Mouse (Mus musculus) midbrain, embryonic 15.5 days (tissue): Measurements from ENCODE around the gene Nr2e3. TPM values are rescaled to one million over a fixed set of nuclear protein-coding genes. Genes with fewer than 3 reads are reported as not detected.

Source experiments
- ATAC-seq: fragments of 200-750 bp; cut with Nextera tagmentation; replicated peaks from 2 replicates; pipeline ENCODE4 v1.8.0; 2017; ENCODE audit warnings: moderate TSS enrichment
- H3K27ac ChIP-seq: fragments of 300-500 bp; sonication (generic); 2 replicates; pipeline ENCODE4 v1.5.1; 2015; ENCODE audit warnings: mild to moderate bottlenecking, inconsistent platforms
- H3K27me3 ChIP-seq: fragments of 300-500 bp; sonication (generic); replicated peaks from 2 replicates; pipeline ENCODE4 v1.6.1; 2015; ENCODE audit warnings: inconsistent platforms
- H3K36me3 ChIP-seq: fragments of 300-500 bp; sonication (generic); replicated peaks from 2 replicates; pipeline ENCODE4 v1.6.1; 2015; ENCODE audit warnings: inconsistent platforms
- H3K4me1 ChIP-seq: fragments of 300-500 bp; sonication (generic); 2 replicates; pipeline ENCODE4 v1.6.1; 2015; ENCODE audit warnings: inconsistent platforms
- H3K4me2 ChIP-seq: fragments of 300-500 bp; sonication (generic); 2 replicates; pipeline ENCODE4 v1.6.1; 2015; ENCODE audit warnings: inconsistent platforms, mild to moderate bottlenecking, moderate library complexity
- H3K4me3 ChIP-seq: fragments of 300-500 bp; sonication (generic); 2 replicates; pipeline ENCODE4 v1.5.1; 2015; ENCODE audit warnings: mild to moderate bottlenecking, inconsistent platforms
- H3K9ac ChIP-seq: fragments of 300-500 bp; sonication (generic); 2 replicates; pipeline ENCODE4 v1.6.1; 2015; ENCODE audit warnings: mild to moderate bottlenecking, inconsistent platforms
- H3K9me3 ChIP-seq: fragments of 300-500 bp; sonication (generic); 2 replicates; pipeline ENCODE4 v1.6.1; 2016; ENCODE audit warnings: inconsistent platforms
- WGBS: fragments of 180-500 bp; shearing (Covaris S2); methylation state at CpG from one replicate; pipeline ENCODE4 v1.1.7; 2015; ENCODE audit warnings: mixed read lengths; 5-methylcytosine and 5-hydroxymethylcytosine counted together
- polyA plus RNA-seq: library from polyadenylated mRNA; unstranded; fragments of >200 nt; fragmentation: Nextera tagmentation; extraction: Ambion mirVana; gene quantifications from 2 replicates; pipeline ENCODE4 v1.2.1, GENCODE M21; 2015

Gene Nr2e3
- not detected in 2 replicates for polyA plus RNA-seq

DNA sequence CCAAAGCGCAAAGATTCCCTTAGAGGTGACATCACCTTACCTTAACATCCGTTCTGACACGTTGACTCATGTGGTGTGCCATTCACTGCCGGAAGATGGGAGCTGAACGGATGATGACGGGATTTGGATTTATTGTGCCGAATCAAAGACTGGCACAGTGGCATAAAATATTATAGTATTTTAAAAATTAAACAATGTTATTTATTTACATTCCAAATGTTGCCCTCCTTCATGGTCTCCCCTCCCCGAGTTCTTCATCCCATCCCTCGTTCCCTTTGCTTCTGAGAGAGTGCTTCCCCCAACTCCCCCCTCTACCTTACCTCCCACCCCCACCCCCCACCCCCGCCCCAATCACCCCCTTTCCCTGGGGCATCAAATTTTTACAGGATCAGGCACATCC, at the start of gene Nr2e3:
Gene Nr2e3, minus strand, starts transcription at position 101 of the 400 bp plus-strand sequence.
- no peaks in the 10 kb centered on the region for H3K4me1 ChIP-seq
- ATAC-seq, result no peak
- no peak within 1 kb of the TSS for H3K4me3 ChIP-seq
- no peaks in the 10 kb centered on the region for H3K9me3 ChIP-seq
- WGBS, result 90% methylated on average over 10 of the region's 10 CpGs
- no peaks in the 10 kb centered on the region for H3K27me3 ChIP-seq
- H3K4me2 ChIP-seq, result no peak within 1 kb of the TSS
- H3K27ac ChIP-seq, result no peak within 1 kb of the TSS
- no peak within 1 kb of the TSS for H3K9ac ChIP-seq
- no peaks in the 10 kb centered on the region for H3K36me3 ChIP-seq

DNA sequence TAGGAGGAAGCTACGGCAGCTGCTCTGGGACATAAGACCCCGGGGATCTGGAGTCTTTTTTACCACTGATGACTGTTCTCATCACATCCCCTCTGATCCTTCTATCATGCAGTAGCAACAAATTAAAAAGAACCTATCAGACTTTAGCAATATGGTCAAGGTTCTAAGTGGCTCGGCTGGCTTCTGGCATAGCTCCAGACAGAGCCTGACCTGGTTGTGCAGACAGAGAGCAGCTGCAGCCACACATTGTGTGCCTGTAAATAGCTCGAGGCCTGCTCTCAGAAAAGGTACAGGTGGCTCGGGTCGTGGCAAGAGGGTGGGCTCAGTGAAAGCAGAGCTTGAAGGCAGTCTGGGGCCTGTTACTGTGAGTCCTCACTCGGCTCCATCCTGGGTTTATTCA, 48.5 kb upstream of the Nr2e3 start:
- Histone ChIP-seq H3K27me3 (no peaks in the 10 kb centered on the region), H3K4me1 (no peaks in the 10 kb centered on the region), H3K9ac (no peak overlapping the region), H3K9me3 (no peaks in the 10 kb centered on the region), H3K4me2 (no peak overlapping the region), H3K36me3 (no peaks in the 10 kb centered on the region), H3K4me3 (no peak overlapping the region), H3K27ac (no peak overlapping the region)
- WGBS, result 56% methylated on average over 7 of the region's 7 CpGs
- ATAC-seq, result no peak

DNA sequence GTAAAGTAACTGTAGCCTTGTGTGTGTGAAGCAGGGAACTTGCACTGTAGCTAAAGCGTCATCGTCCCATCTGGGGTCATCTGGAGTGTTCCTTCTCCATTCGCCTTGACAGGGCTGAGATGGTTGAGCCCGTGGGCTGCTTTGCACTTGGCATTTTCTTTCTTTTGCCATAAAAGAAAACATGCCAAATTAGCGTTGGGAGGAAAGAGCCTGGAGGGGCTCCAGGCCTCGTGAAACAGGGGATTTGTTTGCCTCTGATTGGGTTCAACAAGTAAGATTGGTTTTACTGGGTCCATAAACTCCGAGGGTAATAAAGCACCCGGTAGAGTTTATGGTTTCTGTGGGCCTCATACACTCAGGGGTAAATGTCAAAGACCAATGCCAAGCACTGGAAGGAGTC, 41.9 kb upstream of the Nr2e3 start:
- H3K4me3 ChIP-seq, result no peak overlapping the region
- H3K4me2 ChIP-seq, result no peak overlapping the region
- no peaks in the 10 kb centered on the region for H3K9me3 ChIP-seq
- no peaks in the 10 kb centered on the region for H3K27me3 ChIP-seq
- no peak overlapping the region for H3K27ac ChIP-seq
- no peaks in the 10 kb centered on the region for H3K36me3 ChIP-seq
- H3K9ac ChIP-seq, result no peak overlapping the region
- WGBS, result 91% methylated on average over 8 of the region's 8 CpGs
- no peak for ATAC-seq
- H3K4me1 ChIP-seq, result no peaks in the 10 kb centered on the region

DNA sequence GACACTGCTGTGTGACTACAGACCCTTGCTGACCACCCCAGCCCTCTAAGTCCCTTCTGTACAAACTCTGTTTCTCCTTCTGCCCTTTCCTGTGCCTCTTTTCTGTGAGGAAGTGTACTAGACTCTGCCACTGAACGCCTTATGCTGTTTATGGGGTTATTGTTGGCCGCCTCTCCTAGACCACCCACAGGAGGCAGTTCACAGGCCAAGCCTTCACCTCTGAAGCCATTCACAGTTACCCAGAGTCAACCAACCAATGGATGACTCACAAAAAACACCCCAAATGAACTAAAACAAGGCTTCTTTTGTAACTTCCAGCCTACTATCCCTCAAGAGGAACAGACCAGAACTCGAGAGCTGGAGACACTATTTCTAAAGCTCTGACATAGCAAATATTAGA, 41.0 kb upstream of the Nr2e3 start:
- H3K9ac ChIP-seq, result no peak overlapping the region
- no peak overlapping the region for H3K4me2 ChIP-seq
- no peaks in the 10 kb centered on the region for H3K4me1 ChIP-seq
- WGBS, result 79% methylated on average over 3 of the region's 3 CpGs
- no peak for ATAC-seq
- no peaks in the 10 kb centered on the region for H3K36me3 ChIP-seq
- H3K4me3 ChIP-seq, result no peak overlapping the region
- H3K27me3 ChIP-seq, result no peaks in the 10 kb centered on the region
- H3K9me3 ChIP-seq, result no peaks in the 10 kb centered on the region
- no peak overlapping the region for H3K27ac ChIP-seq

DNA sequence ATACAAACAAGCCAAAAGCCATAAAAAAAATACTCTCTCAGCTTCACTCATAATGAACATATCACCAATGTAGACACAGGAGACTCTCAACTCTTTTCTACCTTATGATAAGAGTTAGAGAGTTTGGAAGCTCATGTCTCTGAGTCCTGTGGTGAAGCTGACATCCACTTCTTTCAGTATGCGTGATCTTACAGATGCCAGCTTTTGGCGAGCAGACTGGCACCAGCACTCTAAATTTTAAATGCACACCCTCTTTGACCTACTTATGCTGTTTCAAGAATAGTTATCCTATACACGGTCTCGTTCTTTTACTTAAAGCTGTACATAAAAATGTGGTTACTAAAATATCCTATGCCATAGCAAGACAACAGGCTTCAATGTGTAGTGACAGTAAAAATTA, 37.3 kb upstream of the Nr2e3 start:
- Histone ChIP-seq H3K4me2 (no peak overlapping the region), H3K9ac (no peak overlapping the region), H3K4me1 (no peaks in the 10 kb centered on the region), H3K27ac (no peak overlapping the region), H3K36me3 (no peaks in the 10 kb centered on the region), H3K27me3 (no peaks in the 10 kb centered on the region), H3K9me3 (no peaks in the 10 kb centered on the region), H3K4me3 (no peak overlapping the region)
- WGBS, result 93% methylated on average over 4 of the region's 4 CpGs
- ATAC-seq, result no peak

DNA sequence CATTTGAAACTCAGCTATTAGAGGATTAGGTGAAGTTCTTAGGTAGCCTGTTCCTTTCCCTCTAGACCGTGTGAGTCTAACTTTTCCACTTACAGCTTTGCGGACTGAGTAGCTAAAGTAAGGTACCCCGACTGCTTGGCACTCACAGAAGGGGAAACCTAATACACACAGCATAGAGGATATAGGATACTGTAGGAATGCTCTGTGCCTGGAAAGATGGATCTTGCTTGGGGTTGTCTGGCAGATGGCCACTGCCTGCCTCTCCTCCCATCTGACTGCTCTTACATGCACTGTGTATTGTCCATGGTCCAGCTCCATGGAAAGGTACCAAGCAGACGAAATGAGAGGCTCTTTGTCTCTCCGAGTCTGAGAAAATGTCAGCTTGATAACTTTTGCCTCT, 30.9 kb upstream of the Nr2e3 start:
- Histone ChIP-seq H3K27me3 (no peaks in the 10 kb centered on the region), H3K36me3 (no peaks in the 10 kb centered on the region), H3K4me3 (no peak overlapping the region), H3K9ac (no peak overlapping the region), H3K9me3 (no peaks in the 10 kb centered on the region), H3K4me2 (no peak overlapping the region), H3K27ac (no peak overlapping the region), H3K4me1 (no peaks in the 10 kb centered on the region)
- no peak for ATAC-seq
- WGBS, result 85% methylated on average over 5 of the region's 5 CpGs

DNA sequence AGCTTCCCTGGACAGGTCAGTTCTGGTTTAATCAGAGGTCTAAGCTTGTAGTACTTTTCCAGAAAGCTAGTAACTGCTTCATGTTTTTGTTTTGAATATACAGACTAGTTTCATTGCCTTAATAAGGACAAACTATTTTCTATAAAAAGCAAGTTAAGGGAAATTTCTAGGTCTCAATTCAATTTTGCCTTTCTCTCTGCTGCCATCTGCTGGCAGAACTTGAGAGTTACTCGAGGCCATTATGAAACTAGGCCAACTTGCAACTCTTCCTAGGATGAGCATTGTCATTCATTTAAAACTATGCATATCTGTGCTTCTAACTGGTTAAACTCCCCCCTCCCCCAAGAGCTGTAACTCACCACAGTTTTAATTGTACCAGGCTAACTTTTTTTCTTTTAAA, 29.4 kb upstream of the Nr2e3 start:
- Histone ChIP-seq H3K4me2 (no peak overlapping the region), H3K36me3 (no peaks in the 10 kb centered on the region), H3K27ac (no peak overlapping the region), H3K4me3 (no peak overlapping the region), H3K27me3 (no peaks in the 10 kb centered on the region), H3K9me3 (no peaks in the 10 kb centered on the region), H3K9ac (no peak overlapping the region), H3K4me1 (no peaks in the 10 kb centered on the region)
- 3% methylated on average over 1 of the region's 1 CpGs for WGBS
- ATAC-seq, result no peak

DNA sequence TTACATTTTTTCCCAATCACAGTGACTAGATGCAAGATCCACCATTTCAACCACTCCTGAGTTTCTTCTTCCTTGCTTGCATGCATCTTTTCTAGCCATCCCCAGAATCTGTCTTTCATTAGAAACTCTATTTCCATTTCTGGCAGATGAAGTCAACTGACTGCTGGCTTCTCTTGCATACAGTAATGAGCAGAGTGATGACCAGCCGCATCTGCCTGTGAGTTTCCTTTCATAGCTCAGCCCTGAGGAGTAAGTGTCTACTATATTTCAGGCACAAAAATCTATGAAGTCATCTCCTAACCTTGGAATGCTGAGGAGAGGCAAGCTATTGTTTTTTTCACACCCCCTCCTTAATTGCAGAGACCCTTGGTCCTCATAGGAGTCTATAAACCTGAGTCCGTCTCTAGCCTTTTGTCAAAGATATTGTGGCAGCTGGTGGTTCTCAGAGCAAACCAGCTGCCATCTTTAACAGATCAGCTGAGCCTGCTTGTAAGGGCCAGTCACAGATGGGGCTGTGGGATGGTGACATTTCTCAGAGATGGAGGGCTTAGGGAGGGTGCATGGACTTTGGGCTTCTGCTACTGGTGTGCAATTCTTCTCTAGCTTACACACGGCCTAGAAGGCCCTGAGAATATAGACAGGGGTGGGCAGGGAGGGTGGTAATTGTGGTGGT, 25.6 kb upstream of the Nr2e3 start:
- no peak overlapping the region for H3K27ac ChIP-seq
- no peaks in the 10 kb centered on the region for H3K4me1 ChIP-seq
- no peak for ATAC-seq
- H3K4me2 ChIP-seq, result no peak overlapping the region
- no peaks in the 10 kb centered on the region for H3K27me3 ChIP-seq
- no peaks in the 10 kb centered on the region for H3K36me3 ChIP-seq
- no peaks in the 10 kb centered on the region for H3K9me3 ChIP-seq
- no peak overlapping the region for H3K4me3 ChIP-seq
- WGBS, result 65% methylated on average over 3 of the region's 3 CpGs
- no peak overlapping the region for H3K9ac ChIP-seq

DNA sequence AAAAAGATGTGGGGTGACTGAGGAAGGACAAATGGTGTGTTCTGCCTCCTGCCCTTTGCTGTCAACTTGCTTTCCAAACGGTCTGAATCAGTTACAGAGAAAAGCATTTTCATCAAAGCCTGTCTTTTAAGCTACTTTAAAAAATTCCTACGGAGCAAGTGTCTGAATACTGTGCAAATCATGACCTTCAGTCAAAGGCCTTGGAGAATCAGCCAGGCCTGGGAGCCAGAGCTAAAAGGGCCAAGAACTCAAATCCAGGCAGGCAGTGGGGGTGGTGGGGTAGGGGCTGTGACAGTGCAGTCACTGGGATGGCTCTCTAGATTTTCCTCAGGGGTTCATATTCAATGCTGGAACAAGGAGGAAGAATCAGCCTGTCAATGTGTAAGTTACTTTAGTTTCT, 20.7 kb upstream of the Nr2e3 start:
- no peak for ATAC-seq

DNA sequence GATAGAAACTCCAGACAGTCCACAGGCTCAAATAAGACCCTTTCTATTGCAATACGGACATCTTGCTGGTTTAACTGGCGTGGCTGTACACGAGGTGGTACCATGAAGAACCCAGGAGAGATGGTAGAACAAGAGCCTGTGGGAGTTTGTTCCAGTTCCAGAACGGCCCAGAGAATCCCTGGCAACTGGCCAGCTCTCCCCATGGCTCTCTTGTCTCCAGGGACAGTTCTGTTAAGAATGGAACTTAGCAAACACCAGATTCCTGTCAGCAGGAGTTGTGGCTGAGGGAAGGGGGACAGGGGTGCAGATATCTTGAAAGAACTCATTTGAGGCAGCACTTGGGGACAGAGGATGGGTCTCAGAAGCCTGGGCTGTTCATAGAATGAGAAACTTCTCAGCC, 10.8 kb upstream of the Nr2e3 start:
- 65% methylated on average over 4 of the region's 4 CpGs for WGBS
- Histone ChIP-seq H3K9ac (no peak overlapping the region), H3K36me3 (no peaks in the 10 kb centered on the region), H3K27ac (no peak overlapping the region), H3K27me3 (no peaks in the 10 kb centered on the region), H3K4me1 (no peaks in the 10 kb centered on the region), H3K4me2 (no peak overlapping the region), H3K9me3 (no peaks in the 10 kb centered on the region), H3K4me3 (no peak overlapping the region)
- ATAC-seq, result no peak

More for the DNA sequence above, 20.7 kb upstream of the Nr2e3 start:
- Histone ChIP-seq H3K9me3 (no peaks in the 10 kb centered on the region), H3K4me3 (no peak overlapping the region), H3K4me1 (no peaks in the 10 kb centered on the region), H3K27ac (no peak overlapping the region), H3K36me3 (no peaks in the 10 kb centered on the region), H3K9ac (no peak overlapping the region), H3K4me2 (no peak overlapping the region), H3K27me3 (no peaks in the 10 kb centered on the region)
- 31% methylated on average over 2 of the region's 2 CpGs for WGBS

DNA sequence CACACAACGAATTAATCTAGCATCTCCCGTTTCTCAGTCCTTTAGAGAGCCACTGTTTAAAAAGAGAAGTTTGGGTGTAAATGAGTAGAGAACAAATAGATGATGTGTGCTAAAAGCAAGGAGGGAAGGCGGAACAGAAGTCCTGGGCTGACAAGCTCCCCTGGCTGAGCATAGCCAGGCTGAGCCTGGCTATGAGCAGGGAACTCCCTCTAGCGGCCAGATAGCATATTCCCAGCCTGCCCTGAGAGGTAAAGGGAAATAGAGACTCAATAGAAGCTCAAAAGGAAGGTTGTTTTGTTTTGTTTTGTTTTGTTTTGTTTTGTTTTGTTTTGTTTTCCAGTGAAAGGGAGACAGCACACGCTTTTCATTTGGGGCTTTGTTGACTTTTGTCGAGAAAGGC, 8.9 kb upstream of the Nr2e3 start:
- no peak overlapping the region for H3K27ac ChIP-seq
- H3K36me3 ChIP-seq, result no peaks in the 10 kb centered on the region
- no peak overlapping the region for H3K4me3 ChIP-seq
- H3K9ac ChIP-seq, result no peak overlapping the region
- no peaks in the 10 kb centered on the region for H3K27me3 ChIP-seq
- no peak for ATAC-seq
- 27% methylated on average over 6 of the region's 6 CpGs for whole genome bisulfite sequencing
- no peak overlapping the region for H3K4me2 ChIP-seq
- H3K4me1 ChIP-seq, result no peaks in the 10 kb centered on the region
- no peaks in the 10 kb centered on the region for H3K9me3 ChIP-seq

DNA sequence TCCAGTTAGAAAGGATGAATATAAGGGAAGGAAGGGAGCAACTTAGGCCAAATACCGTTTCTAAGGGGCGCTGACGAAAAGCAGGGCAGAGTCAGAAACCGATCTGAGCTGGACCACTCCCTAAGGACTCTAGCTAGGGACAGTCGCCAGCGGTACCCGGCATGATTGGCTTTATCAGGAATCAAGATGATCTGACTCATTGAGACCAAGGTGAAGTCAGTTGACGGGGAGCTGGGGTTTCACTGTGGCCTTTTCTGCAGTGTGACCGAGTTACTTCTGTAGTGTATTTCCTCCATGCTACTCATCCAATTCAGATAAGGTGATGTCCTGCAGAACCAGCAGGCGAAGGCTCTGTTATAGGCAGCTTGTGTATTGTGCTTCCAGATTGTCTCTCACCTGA, 4.6 kb upstream of the Nr2e3 start:
- H3K4me2 ChIP-seq, result no peak overlapping the region
- H3K4me1 ChIP-seq, result no peaks in the 10 kb centered on the region
- ATAC-seq, result no peak
- H3K9ac ChIP-seq, result no peak overlapping the region
- H3K36me3 ChIP-seq, result no peaks in the 10 kb centered on the region
- H3K27me3 ChIP-seq, result no peaks in the 10 kb centered on the region
- no peak overlapping the region for H3K4me3 ChIP-seq
- WGBS, result 88% methylated on average over 10 of the region's 10 CpGs
- no peaks in the 10 kb centered on the region for H3K9me3 ChIP-seq
- no peak overlapping the region for H3K27ac ChIP-seq

DNA sequence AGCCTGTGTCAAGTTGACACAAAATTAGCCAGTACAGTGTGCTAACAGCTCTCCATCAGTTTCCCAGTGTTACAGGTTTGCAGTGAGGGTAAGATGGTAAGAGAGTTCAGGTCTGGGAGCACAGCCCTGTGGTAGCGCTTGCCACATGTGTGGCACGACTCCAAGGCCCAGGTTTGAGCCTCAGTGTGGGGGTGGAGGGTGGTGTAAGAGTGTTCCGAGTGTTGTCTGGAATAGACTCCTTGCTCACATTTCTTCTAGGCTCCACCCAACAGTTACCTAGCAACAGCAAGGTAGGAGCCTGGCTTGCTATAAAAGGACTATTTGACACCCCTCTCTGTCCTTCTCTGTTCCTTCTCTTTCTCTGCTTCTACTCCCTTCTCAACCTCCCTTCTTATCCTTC, 3.9 kb upstream of the Nr2e3 start:
- WGBS, result 67% methylated on average over 3 of the region's 3 CpGs
- H3K36me3 ChIP-seq, result no peaks in the 10 kb centered on the region

More for the DNA sequence above, 3.9 kb upstream of the Nr2e3 start:
- ATAC-seq, result no peak
- H3K9ac ChIP-seq, result no peak overlapping the region
- H3K4me2 ChIP-seq, result no peak overlapping the region
- no peaks in the 10 kb centered on the region for H3K27me3 ChIP-seq
- no peaks in the 10 kb centered on the region for H3K4me1 ChIP-seq
- H3K4me3 ChIP-seq, result no peak overlapping the region
- H3K27ac ChIP-seq, result no peak overlapping the region
- H3K9me3 ChIP-seq, result no peaks in the 10 kb centered on the region
